Mouse (Mus musculus) skeletal muscle tissue, adult 2 months (tissue): ENCODE measurements around the gene Gtpbp3.
A peak's percentile ranks its signal among the peaks of the same experiment; 100 is the strongest.

Experiments
- DNase-seq: peaks from one replicate; pipeline ENCODE4 v3.0.0-alpha.2; 2012; ENCODE audit warnings: low read depth, low spot score

Gene Gtpbp3

DNA sequence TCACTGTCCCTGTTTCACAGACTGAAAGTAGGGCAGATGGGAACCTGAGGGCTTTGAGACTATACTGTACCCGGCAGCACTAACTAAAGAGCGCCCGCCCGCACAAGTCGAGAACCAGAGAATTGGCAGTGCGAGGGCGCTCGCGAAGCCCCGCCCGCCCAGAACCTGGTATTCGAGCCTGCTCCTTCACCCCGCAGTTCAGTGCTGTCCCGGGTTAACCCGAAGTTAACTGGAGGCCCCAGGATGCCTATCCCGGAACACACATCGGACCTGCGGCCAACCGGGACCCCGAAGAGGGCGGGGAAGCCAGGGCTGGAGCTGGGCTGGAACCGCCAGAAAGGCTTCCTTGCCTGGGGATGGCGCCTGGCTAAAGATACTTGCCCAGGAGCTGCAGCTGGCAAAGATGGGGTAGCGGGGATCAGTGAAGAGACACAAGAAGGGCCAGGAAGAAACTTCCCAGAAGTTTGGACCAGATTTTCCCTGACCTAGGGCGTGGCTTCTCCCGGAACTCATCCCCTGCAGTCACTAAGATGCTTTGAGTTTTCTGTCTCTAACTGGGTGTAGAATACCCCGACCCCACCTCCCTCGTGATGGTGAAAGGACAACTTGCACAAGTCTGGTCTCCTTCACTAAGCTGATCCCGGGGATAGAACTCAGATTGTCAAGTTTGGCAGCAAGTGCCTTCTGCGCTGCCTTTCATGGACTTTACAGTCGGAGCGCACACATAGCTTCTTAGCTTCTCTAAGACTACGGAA is at the start of gene Gtpbp3:
TSS of gene Gtpbp3 (plus strand) at position 413 of the 755 bp plus-strand sequence.
- peak; percentile 70 for DNase-seq

DNA sequence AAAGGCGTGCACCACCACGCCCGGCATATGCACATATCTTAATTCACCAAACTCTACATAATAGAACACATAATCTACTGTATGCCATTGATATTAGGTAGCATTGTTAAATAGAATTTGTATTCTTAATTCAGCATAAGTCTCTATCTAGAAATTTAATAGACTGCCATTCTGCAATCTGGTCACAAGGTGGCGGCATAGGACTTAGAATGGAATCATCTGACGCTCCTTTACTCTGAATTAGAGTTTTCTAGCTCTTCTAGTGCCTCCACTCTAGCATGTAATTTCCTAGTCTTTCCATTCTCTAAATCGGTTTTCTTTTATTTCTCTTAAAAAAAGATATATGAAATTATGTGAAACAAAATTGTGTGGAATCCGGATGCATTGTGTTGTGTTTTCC is 46.5 kb upstream of the Gtpbp3 start:
- DNase-seq: peak; percentile 38

DNA sequence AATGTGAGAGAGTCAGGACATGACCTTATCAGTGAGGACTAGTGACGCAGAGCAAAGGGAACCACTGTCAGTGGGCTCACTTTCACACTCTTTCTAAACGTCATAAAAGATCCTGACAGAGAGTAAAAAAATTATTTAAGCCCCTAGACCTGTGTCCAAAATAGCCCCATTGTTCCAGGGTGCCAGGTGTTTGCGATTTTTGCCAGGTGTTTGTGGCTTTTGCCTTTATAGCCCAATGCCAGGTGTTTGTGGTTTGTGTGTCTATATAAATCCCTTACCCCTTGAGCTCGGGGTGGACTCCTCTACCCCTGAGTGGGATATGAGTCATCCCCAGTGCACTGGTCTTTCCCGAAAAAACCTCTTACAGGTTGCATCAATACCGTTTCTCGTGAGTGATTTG is 42.8 kb upstream of the Gtpbp3 start:
- DNase-seq: no peak

DNA sequence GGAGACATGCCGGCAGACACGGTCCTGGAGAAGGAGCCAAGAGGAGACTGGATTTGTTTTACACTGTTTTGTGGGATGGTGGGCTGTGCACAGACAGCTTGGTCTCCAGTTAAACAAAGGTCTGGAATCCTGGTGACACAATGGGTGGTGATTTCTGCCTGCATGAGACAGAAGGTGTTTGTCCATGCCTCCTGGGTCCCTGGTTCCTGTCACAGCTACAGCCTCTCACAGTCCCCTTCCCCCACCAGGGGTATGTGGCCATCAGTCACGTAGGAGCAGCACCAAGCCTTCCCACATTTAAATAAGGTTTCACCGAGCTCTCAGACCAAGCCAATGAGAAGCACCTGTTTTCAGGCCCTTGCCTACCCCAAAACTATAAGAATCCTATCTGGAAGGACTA is 36.6 kb upstream of the Gtpbp3 start:
- no peak for DNase-seq

DNA sequence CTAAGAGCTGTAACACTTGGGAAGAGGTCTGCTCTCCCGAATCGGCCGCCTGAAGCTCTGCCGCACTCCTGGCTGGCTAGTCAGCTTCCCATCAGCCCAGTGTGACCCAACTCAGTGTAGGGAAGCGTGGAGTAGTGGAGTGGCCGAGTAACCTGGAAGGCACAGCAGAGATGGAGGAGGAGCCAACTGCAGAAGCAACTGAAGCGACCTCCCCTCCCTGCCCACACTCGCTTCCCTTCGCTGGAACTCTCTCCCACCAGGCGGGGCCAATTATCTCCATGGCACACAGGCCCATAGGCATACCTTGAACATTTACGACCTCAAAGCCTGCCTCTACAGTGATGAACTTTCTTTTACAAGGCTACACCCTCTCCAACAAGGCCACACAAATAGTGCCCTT is 36.1 kb upstream of the Gtpbp3 start:
- no peak for DNase-seq

DNA sequence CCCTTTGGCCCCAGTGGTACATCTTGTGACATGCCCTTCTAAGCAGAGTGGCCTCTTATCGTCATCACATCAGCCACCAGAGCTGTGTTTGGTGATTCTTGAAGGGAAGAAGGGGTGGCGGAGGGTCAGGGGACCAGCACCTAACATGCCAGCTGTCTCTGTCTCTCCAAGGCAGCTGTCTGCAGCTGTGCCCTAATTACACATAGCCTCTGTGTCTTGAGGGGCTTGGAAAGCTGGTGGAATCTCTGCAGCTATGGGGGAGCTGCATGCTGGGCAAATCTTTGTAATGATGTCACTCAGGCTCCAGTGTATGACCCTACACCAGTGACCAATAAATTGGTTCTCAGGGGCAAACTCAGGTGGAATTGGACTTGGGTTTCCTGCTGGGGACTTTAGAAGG is 35.2 kb upstream of the Gtpbp3 start:
- no peak for DNase-seq

DNA sequence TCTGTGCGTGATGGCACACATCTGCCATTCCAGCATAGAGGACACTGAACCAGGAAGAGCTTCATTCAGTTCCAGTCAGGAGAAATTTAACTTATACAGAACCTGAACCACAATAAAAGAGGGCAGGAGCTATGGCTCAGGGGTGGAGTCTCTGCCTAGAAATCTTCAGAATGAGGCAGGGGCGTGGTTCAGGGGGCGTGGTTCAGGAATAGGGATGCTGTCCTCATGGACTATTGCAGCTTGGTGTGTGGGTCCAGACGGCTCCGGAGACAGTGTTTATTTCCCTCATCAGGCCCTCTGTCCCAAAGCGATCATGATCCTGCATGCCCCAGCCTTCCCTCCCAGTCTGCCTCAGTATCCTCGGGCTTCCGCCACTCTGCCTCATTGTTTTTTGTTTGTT is 33.2 kb upstream of the Gtpbp3 start:
- no peak for DNase-seq

DNA sequence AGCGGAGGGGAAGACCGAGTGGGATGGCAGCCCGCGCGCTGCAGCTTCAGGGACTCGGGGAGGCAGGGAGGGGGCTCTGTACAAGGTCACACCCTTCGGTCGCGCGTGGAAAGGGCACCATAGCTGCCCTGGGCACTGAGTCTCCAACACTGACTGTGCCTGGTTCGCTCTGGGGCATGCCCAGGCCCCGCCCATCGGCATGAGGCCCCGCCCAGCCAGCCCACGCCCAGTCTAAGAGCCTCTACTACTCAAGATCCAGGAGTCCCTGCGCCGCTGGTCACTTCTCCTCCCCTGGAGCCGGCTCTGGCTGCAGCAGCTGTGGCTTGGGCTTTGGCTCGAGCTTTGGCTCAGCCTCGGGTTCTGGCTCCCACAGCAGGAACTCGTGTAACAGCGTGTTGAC is 31.0 kb upstream of the Gtpbp3 start:
- no peak for DNase-seq

DNA sequence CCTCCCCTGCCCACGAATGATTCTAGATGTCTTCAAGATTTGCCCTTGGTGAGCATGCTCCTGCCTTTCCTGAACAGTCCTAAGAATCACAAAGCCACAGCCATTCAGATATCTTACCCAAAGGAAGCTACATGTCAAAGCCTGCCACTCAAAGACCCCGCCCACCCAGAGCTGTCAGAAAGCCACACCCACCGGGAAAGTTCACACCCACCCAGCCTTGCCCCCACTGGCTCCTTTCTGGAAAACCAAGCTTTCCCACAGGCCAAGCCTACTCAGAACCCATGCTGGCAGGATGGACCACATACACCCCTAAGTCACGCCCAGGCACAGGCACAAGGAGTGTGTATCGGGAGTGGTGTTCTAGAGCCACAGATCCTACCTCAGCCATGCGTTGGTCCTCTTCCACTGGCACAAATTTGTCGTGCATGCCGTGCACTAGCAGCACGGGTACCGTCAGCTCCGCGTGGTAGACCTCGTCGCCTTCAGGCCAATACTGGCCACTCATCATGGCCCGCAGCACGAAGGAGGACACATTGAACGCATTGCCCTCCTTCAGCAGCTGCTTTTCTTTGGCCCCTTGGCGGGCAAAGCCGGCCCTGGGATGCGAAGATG is 30.1 kb upstream of the Gtpbp3 start:
- DNase-seq: no peak

DNA sequence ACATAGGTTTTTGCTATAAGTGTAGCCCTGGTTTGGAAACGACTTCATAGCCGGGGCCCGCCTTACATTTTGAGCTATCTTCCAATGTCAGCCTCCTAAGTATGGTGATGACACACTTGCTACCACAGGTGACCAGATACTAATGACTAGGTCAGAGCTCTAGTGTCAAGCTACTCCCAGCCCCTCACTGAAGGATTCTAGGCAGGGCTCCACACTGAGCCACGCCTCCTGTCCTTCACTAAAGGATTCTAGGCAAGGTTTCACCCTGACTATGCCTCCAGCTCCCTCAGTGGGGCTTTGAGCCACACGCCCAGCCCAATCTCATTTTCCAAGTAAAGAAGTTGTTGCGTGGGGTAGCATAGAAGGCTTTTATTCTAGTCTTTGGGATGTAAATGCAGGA is 27.2 kb upstream of the Gtpbp3 start:
- DNase-seq: no peak

DNA sequence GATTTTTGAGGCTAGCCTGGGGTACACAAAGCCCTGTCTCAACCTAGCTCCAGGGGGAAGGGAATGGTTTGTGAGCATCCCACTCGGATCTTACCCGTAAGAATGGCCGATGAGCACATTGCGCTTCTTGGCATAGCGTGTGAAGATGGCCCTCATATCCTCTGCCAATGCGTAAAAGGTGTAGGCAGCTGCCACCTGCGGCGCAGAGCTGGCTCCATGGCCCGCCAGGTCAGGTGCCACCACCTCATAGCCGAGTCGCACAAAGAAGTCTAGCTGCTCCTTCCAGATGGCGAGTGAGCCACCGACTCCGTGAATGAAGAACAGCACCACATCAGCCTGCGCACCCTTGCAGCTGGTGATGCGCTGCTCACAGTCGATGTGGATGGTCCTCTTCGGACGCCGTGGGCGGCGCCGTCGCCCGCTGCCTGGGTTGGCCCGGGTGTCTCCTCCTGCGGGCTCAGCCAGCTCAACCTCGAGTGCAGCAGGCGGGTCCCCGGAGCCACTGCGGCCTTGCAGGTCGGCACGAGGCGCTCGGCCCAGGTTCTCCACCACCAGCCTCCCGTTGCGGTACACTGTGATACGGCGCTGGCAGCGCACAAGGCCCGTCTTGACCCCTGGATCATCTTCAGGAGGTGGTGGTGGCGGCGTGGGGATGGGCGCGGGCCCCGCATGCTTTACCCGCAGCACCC is 26.6 kb upstream of the Gtpbp3 start:
- DNase-seq: no peak

DNA sequence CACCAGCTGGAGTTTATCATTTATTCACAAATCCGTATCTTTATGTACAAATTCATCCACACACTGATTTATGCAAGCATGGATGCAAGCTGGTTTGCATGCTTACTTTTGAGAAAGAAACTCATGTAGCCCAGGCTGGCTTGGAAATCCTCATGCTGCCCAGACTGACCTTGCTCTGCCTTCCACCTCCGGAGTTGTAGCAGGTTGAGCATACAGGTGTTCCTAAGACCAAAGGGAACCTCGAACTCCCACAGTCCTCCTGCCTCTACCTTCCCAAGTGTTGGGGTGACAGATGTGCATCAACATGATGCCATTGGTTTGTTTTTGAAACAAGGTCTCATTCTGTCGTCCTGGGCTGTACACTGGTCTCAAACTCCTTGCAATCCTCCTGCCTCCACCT is 25.7 kb upstream of the Gtpbp3 start:
- DNase-seq: no peak

DNA sequence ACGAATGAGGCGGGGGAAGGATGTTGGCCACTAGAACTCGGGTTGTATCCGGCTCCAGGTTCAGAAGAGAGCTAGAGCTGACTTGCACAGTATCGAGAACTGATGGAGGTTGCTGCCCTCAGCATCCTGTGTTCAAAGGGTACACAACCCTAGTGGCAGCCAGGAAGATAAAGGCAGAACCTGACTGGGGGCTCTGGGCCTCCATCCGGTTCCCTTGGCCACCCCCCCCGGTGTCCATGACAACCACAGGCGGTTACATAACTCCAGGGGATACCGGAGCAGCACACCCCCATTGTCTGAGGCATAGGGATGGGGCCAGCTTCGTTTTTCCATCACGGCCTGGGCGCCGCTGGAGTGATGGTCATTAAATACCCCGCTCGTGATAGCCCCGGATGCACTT is 25.1 kb upstream of the Gtpbp3 start:
- no peak for DNase-seq

DNA sequence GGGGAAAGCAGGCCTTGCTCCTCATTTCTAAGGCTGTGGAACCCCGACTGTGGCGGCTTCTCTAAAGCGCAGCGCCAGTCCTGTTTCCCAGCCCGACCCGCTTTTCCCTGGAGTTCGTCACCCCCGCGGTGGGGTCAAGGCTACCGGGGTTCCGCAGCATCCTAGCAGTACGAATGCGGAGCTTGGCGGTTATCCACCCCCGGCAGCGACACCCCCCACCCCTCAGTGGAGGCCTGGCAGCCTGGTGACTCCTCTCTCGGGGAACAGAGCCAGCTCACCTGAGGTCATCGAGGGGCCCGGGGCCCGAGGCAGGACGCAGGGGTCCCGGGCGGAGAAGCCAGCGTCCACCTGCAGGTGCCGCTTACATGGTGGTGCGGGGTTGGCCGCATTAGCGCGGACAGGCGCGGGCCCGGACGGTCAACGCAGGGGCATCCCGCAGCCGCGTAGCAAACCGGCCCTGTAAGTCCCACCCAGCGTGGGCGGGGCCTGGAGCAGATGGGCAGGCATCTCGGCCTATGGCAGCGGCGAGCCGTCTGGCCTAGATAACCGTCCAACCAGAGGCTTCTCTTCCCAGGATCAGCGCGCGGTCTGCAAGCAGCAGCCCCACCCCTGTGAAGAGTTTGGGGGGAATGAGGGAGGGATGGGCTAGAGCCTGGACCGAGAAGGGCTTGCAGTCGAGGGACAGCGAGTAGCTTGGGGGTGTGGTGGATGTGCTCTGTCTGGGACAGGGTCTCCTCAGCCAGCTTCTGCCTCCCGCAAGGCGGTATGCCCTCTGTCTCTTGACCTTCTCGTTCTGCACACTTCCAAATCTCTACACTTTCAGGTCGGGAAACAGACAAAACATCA is 24.5 kb upstream of the Gtpbp3 start, which contains the start of gene Abhd8:
TSS of gene Abhd8 (minus strand) at position 468 of the 846 bp plus-strand sequence.
- peak; percentile 94 for DNase-seq

DNA sequence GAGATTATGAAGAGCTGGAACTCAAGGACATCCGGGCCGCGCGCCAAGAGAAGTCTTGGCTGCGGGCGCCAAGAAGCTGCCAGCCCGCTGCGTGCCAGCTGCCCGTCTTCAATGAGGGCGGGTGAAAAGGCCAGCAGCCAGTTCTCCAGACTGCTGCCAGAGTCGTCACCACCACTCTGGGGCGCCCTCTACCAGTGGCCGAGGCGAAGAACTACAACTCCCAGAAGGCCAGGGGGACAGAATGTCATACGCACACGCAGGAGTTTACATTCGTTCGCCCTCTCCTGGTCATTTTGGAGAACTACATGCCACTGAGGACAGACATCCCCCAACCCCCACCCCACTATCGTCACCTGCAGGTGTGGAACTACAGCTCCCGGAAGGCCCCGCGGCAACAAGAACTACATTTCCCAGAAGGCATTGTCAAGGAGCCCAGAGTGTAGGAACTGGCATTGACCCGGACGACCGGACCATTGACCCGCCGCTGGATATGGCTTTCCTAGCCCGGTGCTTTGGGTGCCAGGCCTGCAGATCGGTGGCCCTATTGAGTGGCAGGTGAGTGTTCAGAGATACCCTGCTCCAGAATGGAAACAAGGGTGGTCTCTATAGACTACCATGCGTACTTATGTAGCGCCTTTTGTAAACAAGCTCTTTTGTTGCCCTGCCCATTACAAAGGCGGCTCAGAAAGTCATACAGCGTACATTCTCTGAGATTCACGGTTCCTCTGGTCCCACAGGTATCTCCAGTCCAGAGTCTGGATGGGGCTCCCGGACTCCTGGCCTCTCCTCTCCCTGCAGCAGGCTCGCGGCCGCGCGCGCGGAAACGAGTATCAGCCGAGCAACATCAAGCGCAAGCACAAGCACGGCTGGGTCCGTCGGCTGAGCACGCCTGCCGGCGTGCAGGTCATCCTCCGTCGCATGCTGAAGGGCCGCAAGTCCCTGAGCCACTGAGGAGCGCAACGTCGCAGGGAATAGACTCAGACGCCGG is 23.1 kb upstream of the Gtpbp3 start, which contains the start of gene Mrpl34:
TSS of gene Mrpl34 (plus strand) at position 447 of the 988 bp plus-strand sequence.
- DNase-seq: peak; percentile 100

DNA sequence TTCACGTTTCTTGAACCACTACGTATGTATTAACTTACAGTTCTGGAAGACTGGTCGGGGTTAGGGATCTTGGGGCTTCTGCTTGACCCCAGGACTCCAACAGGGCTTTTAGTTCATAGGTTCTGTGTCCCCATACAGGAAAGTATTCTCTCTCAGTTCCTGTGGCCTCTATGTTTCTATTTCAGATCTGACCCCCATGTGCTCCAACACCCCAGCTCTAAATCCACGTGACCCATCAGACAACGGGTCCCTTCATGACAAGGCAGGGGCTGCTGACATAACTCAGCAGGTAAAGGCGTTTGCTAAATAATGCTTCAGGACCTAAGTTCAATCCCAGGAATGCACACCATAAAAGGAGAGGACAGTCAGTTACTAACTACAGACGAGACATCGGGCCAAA is 22.2 kb upstream of the Gtpbp3 start:
- DNase-seq: no peak

DNA sequence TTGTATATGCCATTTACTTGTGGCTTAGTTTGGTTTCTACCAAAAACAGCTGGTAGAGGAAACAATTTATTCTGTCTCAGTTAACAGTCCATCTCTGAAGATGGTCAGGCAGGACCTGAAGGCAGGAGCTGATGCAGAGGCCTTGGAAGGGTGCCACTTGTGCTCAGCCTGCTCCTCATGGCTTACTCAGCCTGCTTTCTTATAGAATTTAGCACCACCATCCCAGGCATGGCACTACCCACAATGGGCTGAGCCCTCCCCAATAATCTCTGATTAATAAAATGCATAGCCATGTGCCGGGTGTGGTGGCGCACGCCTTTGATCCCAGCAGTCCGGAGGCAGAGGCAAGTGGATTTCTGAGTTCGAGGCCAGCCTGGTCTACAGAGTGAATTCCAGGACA is 21.7 kb upstream of the Gtpbp3 start:
- no peak for DNase-seq

DNA sequence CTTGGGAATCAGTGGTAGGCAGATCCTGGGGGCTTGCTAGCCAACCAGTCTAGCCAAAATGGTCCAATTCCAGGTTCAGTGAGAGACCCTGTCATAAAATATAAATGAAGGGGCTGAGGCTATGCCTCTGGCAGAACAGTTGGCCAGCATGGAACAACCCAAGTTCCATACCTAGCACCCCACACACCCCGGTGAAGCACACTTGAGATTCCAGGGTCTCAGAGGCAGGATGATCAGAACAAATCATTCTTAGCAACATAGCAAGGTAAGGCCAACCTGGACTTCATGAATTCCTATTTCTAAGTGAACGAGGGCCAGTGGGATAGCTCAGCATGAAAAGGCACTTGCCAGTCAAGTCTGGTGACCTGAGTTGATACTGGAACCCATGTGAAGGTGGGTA is 20.7 kb upstream of the Gtpbp3 start:
- no peak for DNase-seq

DNA sequence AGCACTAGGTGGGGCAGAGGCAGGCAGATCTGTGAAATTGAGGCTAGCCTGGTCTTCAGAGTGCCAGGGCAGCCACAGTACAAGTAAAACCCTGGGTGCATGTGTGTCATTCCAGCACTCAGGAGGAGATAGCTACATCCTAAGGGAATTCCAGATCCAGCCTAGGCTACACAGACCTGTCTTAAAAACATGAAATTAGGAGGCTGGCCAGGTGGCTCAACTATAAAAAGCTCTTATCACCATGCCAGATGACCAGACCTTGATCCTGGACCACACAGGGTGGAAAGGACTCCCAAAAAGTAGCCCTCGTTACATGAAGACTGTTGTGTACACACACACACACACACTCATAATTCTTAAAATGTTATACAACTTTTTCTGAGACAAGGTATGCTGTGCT is 19.9 kb upstream of the Gtpbp3 start:
- DNase-seq: no peak

DNA sequence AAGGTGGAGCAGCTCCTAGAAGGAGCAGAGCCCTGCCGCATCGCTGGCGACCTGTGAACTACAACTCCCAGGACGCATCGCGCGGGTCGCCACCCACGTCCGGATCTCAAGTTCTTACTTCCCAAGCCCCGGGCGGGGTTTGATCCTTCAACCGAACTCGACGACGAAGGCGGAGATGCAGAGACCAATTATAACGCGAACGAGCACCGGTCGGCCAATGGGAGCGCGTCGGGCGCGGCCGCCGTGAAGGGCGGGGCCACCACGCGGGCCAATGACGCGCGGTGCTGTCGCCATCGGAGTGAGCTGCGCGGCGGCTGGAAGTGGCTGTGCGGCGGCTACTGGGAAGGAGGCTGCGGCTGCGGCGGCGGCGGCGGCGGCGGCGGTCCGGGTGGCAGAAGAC is 19.0 kb upstream of the Gtpbp3 start, which contains the start of gene Dda1:
TSS of gene Dda1 (plus strand) at position 284 of the 400 bp plus-strand sequence.
- DNase-seq: peak; percentile 97

DNA sequence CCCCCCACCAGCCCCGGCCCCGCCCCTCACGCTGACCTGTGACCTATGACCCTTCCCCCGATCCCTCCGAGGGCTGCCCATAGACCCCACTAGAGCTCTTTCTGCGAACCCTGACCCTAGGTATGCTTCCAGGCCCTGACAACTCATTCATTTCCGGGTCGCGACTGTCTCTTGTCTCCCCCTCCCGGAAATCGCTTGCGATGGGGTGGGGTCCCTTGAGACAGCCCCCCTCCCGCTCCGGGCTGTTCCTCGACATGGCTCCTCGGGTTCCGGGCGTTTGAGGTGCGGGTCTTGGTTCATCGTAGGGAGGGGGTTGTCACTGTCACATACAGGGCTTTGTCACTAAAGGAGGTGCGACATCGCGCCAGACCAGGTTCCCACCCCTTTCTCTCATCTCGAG is 18.5 kb upstream of the Gtpbp3 start:
- no peak for DNase-seq
